Mouse (Mus musculus): ENCODE measurements at regions not wholly inside any gene's neighbourhood (a gene's known extent, or its start where the extent isn't known, plus 50 kb on each side); places are given as distances from the start of the nearest gene placed in this dataset.

GRCm38 (mm10) chr10:110650851-110651250 lies 94.4 kb upstream of the E2f7 start:
- no peak for DNase-seq (ENCODE audit: extremely low spot score, low read depth, low spot score)

GRCm38 (mm10) chr10:110654070-110654469 lies 91.2 kb upstream of the E2f7 start:
- no peak for DNase-seq (ENCODE audit: extremely low spot score, low read depth, low spot score)

- no peak for DNase-seq (ENCODE audit: extremely low spot score, low read depth, low spot score)
Measured at GRCm38 (mm10) chr10:110658153-110658695, 87.0 kb upstream of the E2f7 start.

- DNase-seq (ENCODE audit: extremely low spot score, low read depth, low spot score): peak; percentile 61
Measured at GRCm38 (mm10) chr10:110676503-110676902, 68.7 kb upstream of the E2f7 start.

Measured in hindlimb bud, embryonic 11.5 days (tissue).